Mouse (Mus musculus) CH12.LX (cell line): Measurements from ENCODE around the gene Ndst2. TPM values are rescaled to one million over a fixed set of nuclear protein-coding genes. Genes with fewer than 3 reads are reported as not detected.
A peak's percentile ranks its signal among the peaks of the same experiment; 100 is the strongest.

ENCODE experiments used
- DNase-seq: peaks from one replicate; pipeline ENCODE4 v3.0.0-alpha.2; 2013; ENCODE audit errors: extremely low read depth
- H3K27ac ChIP-seq: 2 replicates; pipeline ENCODE4 v1.5.1; 2012; ENCODE audit warnings: low read depth, mild to moderate bottlenecking, control low read depth, moderate library complexity; ENCODE audit not compliant: insufficient read depth
- H3K27me3 ChIP-seq: replicated peaks from 2 replicates; pipeline ENCODE3; 2012; ENCODE audit warnings: inconsistent platforms
- H3K36me3 ChIP-seq, 2 experiments: replicated peaks in 1 of 2; 2 replicates each; pipeline versions ENCODE3 to v1.6.1; 2012; ENCODE audit warnings: inconsistent platforms in 1 of 2, low read length in 1 of 2, mild to moderate bottlenecking in 1 of 2, mixed read lengths in 1 of 2, moderate library complexity in 1 of 2; ENCODE audit not compliant: control insufficient read depth in 1 of 2, insufficient read depth in 1 of 2
- H3K4me1 ChIP-seq, 2 experiments: 2 replicates each; pipeline ENCODE4 v1.6.1; 2012; ENCODE audit warnings: inconsistent platforms in 1 of 2, moderate library complexity in 1 of 2; ENCODE audit not compliant: insufficient read depth in 2 of 2, control insufficient read depth in 1 of 2
- H3K4me2 ChIP-seq: 2 replicates; pipeline ENCODE4 v1.6.1; 2012; ENCODE audit warnings: low read depth, mild to moderate bottlenecking, control low read depth; ENCODE audit not compliant: poor library complexity, insufficient read depth, severe bottlenecking
- H3K4me3 ChIP-seq, 3 experiments: fragments of 150-350 bp in 1 of 3; sonication (generic) in 1 of 3; replicated peaks in 1 of 3; 2 replicates each; pipeline versions ENCODE3 to v1.5.1; 2011 to 2012; ENCODE audit warnings: low read depth in 2 of 3, low read length in 2 of 3, mild to moderate bottlenecking in 2 of 3, moderate library complexity in 2 of 3, control low read depth in 1 of 3, improper control_type of control experiment in 1 of 3, inconsistent platforms in 1 of 3, mixed read lengths in 1 of 3; ENCODE audit not compliant: poor library complexity in 1 of 3
- H3K79me2 ChIP-seq: replicated peaks from 2 replicates; pipeline ENCODE4 v1.6.1; 2012; ENCODE audit warnings: mild to moderate bottlenecking, moderate library complexity; ENCODE audit not compliant: control insufficient read depth, poor library complexity, insufficient read depth, severe bottlenecking; ENCODE audit errors: extremely low read depth
- H3K9ac ChIP-seq: 2 replicates; pipeline ENCODE4 v1.6.1; 2012; ENCODE audit warnings: low read depth, mild to moderate bottlenecking, control low read depth, moderate library complexity; ENCODE audit not compliant: insufficient read depth
- H3K9me3 ChIP-seq: replicated peaks from 2 replicates; pipeline ENCODE3; 2012; ENCODE audit warnings: low read length, inconsistent platforms, mixed read lengths
- CTCF ChIP-seq, 2 experiments: IDR thresholded peaks in 1 of 2; conservative IDR thresholded peaks in 1 of 2; 2 replicates each; pipeline ENCODE4 v1.5.1; 2011 to 2012; ENCODE audit warnings: low read depth in 2 of 2, low read length in 2 of 2, improper control_type of control experiment in 1 of 2, inconsistent platforms in 1 of 2, mild to moderate bottlenecking in 1 of 2, moderate library complexity in 1 of 2
- E2F4 ChIP-seq: IDR thresholded peaks from 2 replicates; pipeline ENCODE4 v1.6.1; 2011; ENCODE audit warnings: low read depth, low read length, improper control_type of control experiment; ENCODE audit not compliant: insufficient replicate concordance
- EP300 ChIP-seq: IDR thresholded peaks from 2 replicates; pipeline ENCODE4 v1.6.1; 2011; ENCODE audit warnings: low read length, improper control_type of control experiment
- ETS1 ChIP-seq: conservative IDR thresholded peaks from 2 replicates; pipeline ENCODE4 v1.6.1; 2012; ENCODE audit warnings: low read depth, mild to moderate bottlenecking, inconsistent platforms, low read length, improper control_type of control experiment, moderate library complexity
- GABPA ChIP-seq: IDR thresholded peaks from 2 replicates; pipeline ENCODE4 v1.6.1; 2012; ENCODE audit warnings: low read depth, low read length, improper control_type of control experiment, inconsistent platforms; ENCODE audit not compliant: insufficient replicate concordance
- HCFC1 ChIP-seq: IDR thresholded peaks from 2 replicates; pipeline ENCODE4 v1.6.1; 2012; ENCODE audit warnings: low read depth, mild to moderate bottlenecking, inconsistent platforms, low read length, improper control_type of control experiment
- IRF4 ChIP-seq: IDR thresholded peaks from 2 replicates; pipeline ENCODE4 v1.6.1; 2014; ENCODE audit warnings: low read depth, mild to moderate bottlenecking, inconsistent platforms, low read length, improper control_type of control experiment
- KAT2A ChIP-seq: IDR thresholded peaks from 2 replicates; pipeline ENCODE4 v1.6.1; 2012; ENCODE audit warnings: low read length, improper control_type of control experiment, inconsistent platforms; ENCODE audit not compliant: insufficient replicate concordance
- MAX ChIP-seq: IDR thresholded peaks from 2 replicates; pipeline ENCODE4 v1.6.1; 2011; ENCODE audit warnings: low read length, improper control_type of control experiment
- MEF2A ChIP-seq: IDR thresholded peaks from 2 replicates; pipeline ENCODE4 v1.6.1; 2014; ENCODE audit warnings: low read depth, mild to moderate bottlenecking, inconsistent platforms, low read length, improper control_type of control experiment, borderline replicate concordance
- MXI1 ChIP-seq: IDR thresholded peaks from 2 replicates; pipeline ENCODE4 v1.6.1; 2011; ENCODE audit warnings: mild to moderate bottlenecking, low read depth, low read length, improper control_type of control experiment
- MYC ChIP-seq: IDR thresholded peaks from 2 replicates; pipeline ENCODE4 v1.6.1; 2011; ENCODE audit warnings: low read depth, mild to moderate bottlenecking, improper control_type of control experiment, low read length
- NELFE ChIP-seq: IDR thresholded peaks from 2 replicates; pipeline ENCODE4 v1.6.1; 2011; ENCODE audit warnings: low read depth, low read length, improper control_type of control experiment
- POLR2AphosphoS2 ChIP-seq: IDR thresholded peaks from 2 replicates; pipeline ENCODE4 v1.6.1; 2011; ENCODE audit warnings: low read depth, low read length, improper control_type of control experiment
- SMC3 ChIP-seq: IDR thresholded peaks from 2 replicates; pipeline ENCODE4 v1.6.1; 2011; ENCODE audit warnings: low read depth, low read length, improper control_type of control experiment
- USF1 ChIP-seq: IDR thresholded peaks from 2 replicates; pipeline ENCODE4 v1.6.1; 2014; ENCODE audit warnings: low read depth, mild to moderate bottlenecking, inconsistent platforms, low read length, improper control_type of control experiment
- USF2 ChIP-seq: conservative IDR thresholded peaks from 2 replicates; pipeline ENCODE4 v1.6.1; 2011; ENCODE audit warnings: low read depth, low read length, improper control_type of control experiment
- ZC3H11A ChIP-seq: IDR thresholded peaks from 2 replicates; pipeline ENCODE4 v1.6.1; 2012; ENCODE audit warnings: low read depth, mild to moderate bottlenecking, inconsistent platforms, low read length, improper control_type of control experiment
- dilution Hi-C: fragments of 300-500 bp; cut with MboI; formaldehyde crosslinking; loops from 2 replicates; pipeline ENCODE4 v1.14.3; 2020; ENCODE audit warnings: low sequenced_read_pairs; ENCODE audit not compliant: extremely low pct_unique_long_range_greater_than_20kb, extremely low pct_ligation_motif_present
- in situ Hi-C: fragments of 300-500 bp; cut with MboI; formaldehyde crosslinking; loops from 3 replicates; pipeline ENCODE4 v1.14.3; 2019; ENCODE audit warnings: low sequenced_read_pairs, low pct_ligation_motif_present, low pct_unique_long_range_greater_than_20kb, mixed read lengths
- polyA plus RNA-seq: library from polyadenylated mRNA; unstranded; fragments of >175 nt; gene quantifications from 2 replicates; pipeline ENCODE4 v1.2.1, GENCODE M21; 2012; ENCODE audit warnings: low read depth; ENCODE audit not compliant: insufficient read length
- total RNA-seq, 2 experiments: library from RNA; depleted of rRNA; stranded (reverse); fragments of 300-350 nt in 1 of 2; fragments of >200 nt in 1 of 2; gene quantifications; 2 replicates each; pipeline ENCODE4 v1.2.3; 2012 to 2014

Gene Ndst2
- total and polyA plus RNA-seq, 3 experiments, result 11.4 to 18.0 (median 17.8) TPM

DNA sequence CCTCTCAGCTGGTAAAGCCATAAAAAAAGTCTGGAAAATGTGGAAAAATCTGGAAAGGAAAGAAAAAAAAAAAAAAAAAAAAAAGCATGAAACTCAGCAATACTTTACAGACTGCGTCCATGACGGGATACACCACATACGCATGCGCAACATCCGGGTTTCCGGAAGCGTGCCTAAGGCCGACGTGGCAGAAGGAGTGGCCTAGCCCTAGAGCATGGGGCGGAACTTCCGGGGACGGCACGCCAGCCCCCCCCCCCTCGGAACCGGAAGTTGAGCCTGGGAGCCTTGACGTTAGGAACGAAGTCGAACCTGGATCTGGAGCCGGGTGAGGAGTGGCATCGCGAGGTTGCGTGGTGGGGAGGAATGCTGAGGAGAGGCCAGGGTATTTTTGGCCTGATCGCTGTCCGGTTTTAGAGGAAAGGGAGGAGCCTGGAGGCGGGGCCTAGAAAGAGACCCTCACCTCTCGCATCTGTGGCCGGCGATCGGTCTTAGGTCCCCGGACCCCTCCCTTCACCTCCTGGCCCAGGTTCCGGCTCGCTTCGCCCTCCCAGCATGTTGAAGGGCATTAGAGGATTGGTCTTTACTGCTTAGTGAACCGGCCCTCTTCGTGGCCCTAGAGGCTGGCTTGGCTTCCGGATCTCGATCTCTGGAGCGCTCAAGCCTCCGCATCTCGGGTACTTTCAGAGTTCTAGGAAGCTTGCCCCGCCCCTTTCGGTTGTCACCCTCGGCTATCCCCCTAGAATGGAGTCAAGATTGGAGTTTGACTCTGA lies 60.1 kb downstream of the Ndst2 start, which contains the start of gene Sec24c (continued):
- TF ChIP-seq ETS1, result no peak
- TF ChIP-seq E2F4, result no peak
- peak; percentile 50; the same call in 1 of the 2 replicates for TF ChIP-seq IRF4
- no peak for TF ChIP-seq EP300
- TF ChIP-seq POLR2AphosphoS2, result peak; percentile 88
- TF ChIP-seq KAT2A, result peak; percentile 82; the same call in 1 of the 2 replicates
- peak; percentile 86 for TF ChIP-seq HCFC1

DNA sequence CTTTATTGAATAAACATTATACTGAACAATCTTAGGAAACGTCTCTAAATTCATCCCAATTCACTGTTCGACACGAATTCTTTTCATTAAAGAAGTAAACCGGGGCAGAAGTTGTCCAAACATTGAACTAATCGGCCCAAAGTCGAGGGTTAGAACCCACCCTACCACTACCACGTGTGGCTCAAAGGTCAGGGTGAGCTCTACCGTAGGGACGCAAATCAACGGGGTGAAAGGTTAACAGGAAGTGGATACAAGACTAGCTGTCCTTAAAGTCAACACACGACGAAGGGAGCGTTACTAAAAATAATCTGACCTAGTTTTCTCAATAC lies 60.7 kb downstream of the Ndst2 start:
- Histone ChIP-seq H3K4me1 (peaks cover 0 to 9% of the 10 kb centered on the region in 2 experiments; a peak in 2 of 4 replicates), H3K4me3 (peak overlapping the region; percentile 33 to 62 (median 60)), H3K27me3 (no peaks in the 10 kb centered on the region), H3K9me3 (peaks cover 9% of the 10 kb centered on the region), H3K9ac (peak overlapping the region; percentile 45), H3K36me3 (peaks cover 29 to 39% of the 10 kb centered on the region in 2 experiments), H3K4me2 (peak overlapping the region; percentile 88; the same call in 1 of the 2 replicates), H3K79me2 (peaks cover 33% of the 10 kb centered on the region), H3K27ac (0 out of 2 replicates have a peak overlapping the region, but pooled peaks have one; percentile 37)
- peak; percentile 95 for TF ChIP-seq MXI1
- 0 out of 2 replicates have a peak, but pooled peaks have one; percentile 46 for TF ChIP-seq USF2
- TF ChIP-seq NELFE, result peak; percentile 11; the same call in 1 of the 2 replicates
- TF ChIP-seq USF1, result peak; percentile 31
- TF ChIP-seq SMC3, result no peak
- peak; percentile 99 for TF ChIP-seq MYC
- TF ChIP-seq POLR2AphosphoS2, result peak; percentile 66; the same call in 1 of the 2 replicates
- TF ChIP-seq CTCF (conservative IDR thresholded peaks at IDR 0.05 in 1 of 2, IDR thresholded peaks at IDR 0.05 in 1 of 2; ENCODE audit: low read depth in 2 of 2, low read length in 2 of 2), result no peak
- 0 out of 2 replicates have a peak, but pooled peaks have one; percentile 15 for TF ChIP-seq ETS1
- peak; percentile 62; the same call in 1 of the 2 replicates for TF ChIP-seq MEF2A
- no peak for TF ChIP-seq ZC3H11A
- TF ChIP-seq GABPA, result no peak
- TF ChIP-seq MAX, result peak; percentile 96
- in situ Hi-C loops, result loop anchor here (10.0 kb wide), 1 partner anchor 279 kb away; the partner anchor contains the start of gene Mrps16
- dilution Hi-C loops, result no loop called here
- DNase-seq, result no peak

Other genes starting within 250 kb of the Ndst2 start
- 0.59 and 0.63 TPM in 2 replicates for gene Mss51, start 237.7 kb downstream of the Ndst2 start, total RNA-seq (2012; rRNA removed)
- gene Mss51, start 237.7 kb downstream of the Ndst2 start, total RNA-seq (2014; rRNA removed), result 0.45 and 0.47 TPM in 2 replicates
- gene Mss51, start 237.7 kb downstream of the Ndst2 start, polyA plus RNA-seq, result 1.1 and 1.5 TPM in 2 replicates
- 23.6 and 25.7 TPM in 2 replicates for gene Ppp3cb, start 188.0 kb downstream of the Ndst2 start, total RNA-seq (2012; rRNA removed)
- 50.6 and 55.3 TPM in 2 replicates for gene Ppp3cb, start 188.0 kb downstream of the Ndst2 start, total RNA-seq (2014; rRNA removed)
- 53.8 and 61.1 TPM in 2 replicates for gene Ppp3cb, start 188.0 kb downstream of the Ndst2 start, polyA plus RNA-seq
- gene Usp54, start 93.5 kb downstream of the Ndst2 start, total RNA-seq (2012; rRNA removed), result 5.3 TPM in 2 replicates
- 4.5 and 5.4 TPM in 2 replicates for gene Usp54, start 93.5 kb downstream of the Ndst2 start, total RNA-seq (2014; rRNA removed)
- 9.1 and 11.7 TPM in 2 replicates for gene Usp54, start 93.5 kb downstream of the Ndst2 start, polyA plus RNA-seq
- 1.0 and 1.7 TPM in 2 replicates for gene Myoz1, start 78.0 kb downstream of the Ndst2 start, total RNA-seq (2012; rRNA removed)
- 1.6 and 2.4 TPM in 2 replicates for gene Myoz1, start 78.0 kb downstream of the Ndst2 start, total RNA-seq (2014; rRNA removed)
- gene Myoz1, start 78.0 kb downstream of the Ndst2 start, polyA plus RNA-seq, result 2.3 and 2.6 TPM in 2 replicates
- 0.04 TPM in 2 replicates for gene Synpo2l, start 66.2 kb downstream of the Ndst2 start, total RNA-seq (2012; rRNA removed)
- gene Synpo2l, start 66.2 kb downstream of the Ndst2 start, total RNA-seq (2014; rRNA removed), result not detected in 2 replicates
- gene Synpo2l, start 66.2 kb downstream of the Ndst2 start, polyA plus RNA-seq, result 0.13 and 0.26 TPM in 2 replicates
- 95.9 and 103 TPM in 2 replicates for gene Sec24c, start 60.3 kb downstream of the Ndst2 start, total RNA-seq (2012; rRNA removed)
- 51.2 and 57.0 TPM in 2 replicates for gene Sec24c, start 60.3 kb downstream of the Ndst2 start, total RNA-seq (2014; rRNA removed)
- 107 and 122 TPM in 2 replicates for gene Sec24c, start 60.3 kb downstream of the Ndst2 start, polyA plus RNA-seq
- 2.6 and 2.9 TPM in 2 replicates for gene Fut11, start 39.6 kb downstream of the Ndst2 start, total RNA-seq (2012; rRNA removed)
- 3.5 and 3.7 TPM in 2 replicates for gene Fut11, start 39.6 kb downstream of the Ndst2 start, total RNA-seq (2014; rRNA removed)
- 3.8 and 4.0 TPM in 2 replicates for gene Fut11, start 39.6 kb downstream of the Ndst2 start, polyA plus RNA-seq
- gene Chchd1, start 31.6 kb downstream of the Ndst2 start, total RNA-seq (2012; rRNA removed), result 184 and 191 TPM in 2 replicates
- gene Chchd1, start 31.6 kb downstream of the Ndst2 start, total RNA-seq (2014; rRNA removed), result 391 and 402 TPM in 2 replicates
- gene Chchd1, start 31.6 kb downstream of the Ndst2 start, polyA plus RNA-seq, result 157 and 166 TPM in 2 replicates
- 22.6 and 22.8 TPM in 2 replicates for gene Zswim8, start 27.0 kb downstream of the Ndst2 start, total RNA-seq (2012; rRNA removed)
- 8.7 and 9.5 TPM in 2 replicates for gene Zswim8, start 27.0 kb downstream of the Ndst2 start, total RNA-seq (2014; rRNA removed)
- gene Zswim8, start 27.0 kb downstream of the Ndst2 start, polyA plus RNA-seq, result 33.9 and 39.6 TPM in 2 replicates
- gene Camk2g, start 59.5 kb upstream of the Ndst2 start, total RNA-seq (2012; rRNA removed), result 18.5 and 19.8 TPM in 2 replicates
- 15.7 and 17.1 TPM in 2 replicates for gene Camk2g, start 59.5 kb upstream of the Ndst2 start, total RNA-seq (2014; rRNA removed)
- 33.1 and 34.7 TPM in 2 replicates for gene Camk2g, start 59.5 kb upstream of the Ndst2 start, polyA plus RNA-seq
- 2.4 and 3.2 TPM in 2 replicates for gene Plau, start 102.1 kb upstream of the Ndst2 start, total RNA-seq (2012; rRNA removed)
- 1.4 and 1.8 TPM in 2 replicates for gene Plau, start 102.1 kb upstream of the Ndst2 start, total RNA-seq (2014; rRNA removed)
- gene Plau, start 102.1 kb upstream of the Ndst2 start, polyA plus RNA-seq, result 2.8 TPM in 2 replicates
- gene Vcl, start 194.8 kb upstream of the Ndst2 start, total RNA-seq (2012; rRNA removed), result 2.1 and 2.6 TPM in 2 replicates
- 3.9 and 4.6 TPM in 2 replicates for gene Vcl, start 194.8 kb upstream of the Ndst2 start, total RNA-seq (2014; rRNA removed)
- 4.5 and 7.1 TPM in 2 replicates for gene Vcl, start 194.8 kb upstream of the Ndst2 start, polyA plus RNA-seq